Mouse (Mus musculus) ES-Bruce4 (cell line): ENCODE data around the gene Calml3.

ENCODE experiments used
- CTCF ChIP-seq: IDR thresholded peaks from one replicate; pipeline ENCODE4 v1.8.1; 2011; ENCODE audit warnings: low read depth, low read length
- POLR2A ChIP-seq: IDR thresholded peaks from one replicate; pipeline ENCODE4 v1.8.1; 2011; ENCODE audit warnings: low read length; ENCODE audit not compliant: insufficient read depth

DNA sequence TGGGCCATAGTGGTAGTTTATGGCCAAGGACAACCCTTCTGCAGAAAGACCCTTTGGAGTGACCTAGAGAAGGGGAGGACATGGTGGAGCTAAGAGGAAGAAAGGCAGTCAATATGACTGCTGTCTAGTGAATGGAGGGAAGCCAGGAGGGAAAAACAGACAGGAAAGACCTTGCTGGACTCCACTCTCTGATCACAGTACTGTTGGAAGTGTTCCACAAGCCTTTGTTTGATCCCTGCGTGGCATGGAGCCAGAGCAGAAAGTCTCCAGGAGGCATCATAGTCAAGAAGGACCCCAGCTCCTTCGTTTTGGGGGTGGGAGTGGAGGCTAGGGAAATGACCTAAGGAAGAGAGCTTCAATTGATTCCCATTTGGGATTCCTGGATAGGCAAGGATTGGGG lies 1.0 kb upstream of the Calml3 start:
- TF ChIP-seq CTCF (no peak), POLR2A (no peak)
